Mouse (Mus musculus): ENCODE results near the gene Adrb1. TPM values are rescaled to one million over a fixed set of nuclear protein-coding genes. Genes with fewer than 3 reads are reported as not detected.

Gene Adrb1
- total RNA-seq, 2 experiments from 2014 or later, result 23.4 to 26.9 TPM

GRCm38 (mm10) chr19:56700848-56701247 lies 21.2 kb upstream of the Adrb1 start:
- intact Hi-C loops (cut with DNase I), result no loop called here
- no peak for DNase-seq (ENCODE audit: extremely low spot score in 1 of 2, low spot score in 2 of 2)

GRCm38 (mm10) chr19:56701404-56702033 lies 20.5 kb upstream of the Adrb1 start:
- intact Hi-C loops (cut with DNase I), result no loop called here
- DNase-seq (ENCODE audit: extremely low spot score in 1 of 2, low spot score in 2 of 2), result no peak

DNA sequence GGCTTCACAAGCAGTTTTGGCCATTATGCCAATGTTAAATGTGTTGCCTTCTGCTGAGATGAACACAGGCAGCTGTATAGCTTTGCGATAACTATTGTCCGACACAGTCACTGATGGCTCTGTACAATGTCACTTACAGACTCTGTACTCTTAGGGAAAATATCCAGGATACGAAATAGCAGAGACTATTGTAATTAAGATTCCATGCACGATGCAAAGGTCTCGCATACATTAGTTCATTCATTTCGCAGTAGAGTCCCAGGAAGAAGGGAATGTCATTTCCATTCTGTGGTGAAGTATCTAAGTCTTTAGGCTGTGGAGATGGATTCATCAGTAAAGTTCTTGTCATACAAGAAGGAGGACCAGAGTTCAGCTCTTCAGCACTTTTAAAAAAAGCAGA lies 20.0 kb upstream of the Adrb1 start:
- DNase-seq (ENCODE audit: extremely low spot score in 1 of 2, low spot score in 2 of 2), result no peak
- intact Hi-C loops (cut with DNase I), result no loop called here

GRCm38 (mm10) chr19:56703238-56704097 lies 18.5 kb upstream of the Adrb1 start:
- intact Hi-C loops (cut with DNase I), result no loop called here
- DNase-seq (ENCODE audit: extremely low spot score in 1 of 2, low spot score in 2 of 2), result no peak

- intact Hi-C loops (cut with DNase I), result no loop called here
- no peak for DNase-seq (ENCODE audit: extremely low spot score in 1 of 2, low spot score in 2 of 2)
Observed at GRCm38 (mm10) chr19:56705026-56705675, 16.8 kb upstream of the Adrb1 start.

DNA sequence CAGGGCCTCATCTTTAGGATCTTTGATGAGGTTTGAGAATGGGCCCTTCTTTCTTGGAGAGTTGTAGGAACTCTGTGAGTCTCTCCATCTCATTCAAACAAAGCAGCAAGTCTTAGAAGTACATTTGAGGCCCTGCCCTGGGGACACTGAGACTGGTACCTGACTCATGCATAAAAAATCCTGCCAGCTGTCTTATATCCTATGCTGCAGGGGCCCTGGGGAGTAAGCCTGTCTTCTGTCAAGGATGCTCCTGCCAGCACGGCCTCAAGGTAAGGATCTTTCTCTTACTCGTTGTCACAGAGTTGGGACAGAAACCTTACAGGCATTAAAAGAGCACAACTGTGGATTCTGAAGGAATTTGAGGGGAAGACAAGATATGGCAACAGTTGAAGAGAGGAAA lies 13.2 kb upstream of the Adrb1 start:
- no peak for DNase-seq (ENCODE audit: extremely low spot score in 1 of 2, low spot score in 2 of 2)
- intact Hi-C loops (cut with DNase I), result no loop called here

- peak; percentile 59 to 63 for DNase-seq (ENCODE audit: extremely low spot score in 1 of 2, low spot score in 2 of 2)
- intact Hi-C loops (cut with DNase I), result no loop called here
Observed at GRCm38 (mm10) chr19:56710131-56710905, 11.7 kb upstream of the Adrb1 start.

- no peak for DNase-seq (ENCODE audit: extremely low spot score in 1 of 2, low spot score in 2 of 2)
- intact Hi-C loops (cut with DNase I), result no loop called here
Observed at GRCm38 (mm10) chr19:56713613-56714012, 8.4 kb upstream of the Adrb1 start.

DNA sequence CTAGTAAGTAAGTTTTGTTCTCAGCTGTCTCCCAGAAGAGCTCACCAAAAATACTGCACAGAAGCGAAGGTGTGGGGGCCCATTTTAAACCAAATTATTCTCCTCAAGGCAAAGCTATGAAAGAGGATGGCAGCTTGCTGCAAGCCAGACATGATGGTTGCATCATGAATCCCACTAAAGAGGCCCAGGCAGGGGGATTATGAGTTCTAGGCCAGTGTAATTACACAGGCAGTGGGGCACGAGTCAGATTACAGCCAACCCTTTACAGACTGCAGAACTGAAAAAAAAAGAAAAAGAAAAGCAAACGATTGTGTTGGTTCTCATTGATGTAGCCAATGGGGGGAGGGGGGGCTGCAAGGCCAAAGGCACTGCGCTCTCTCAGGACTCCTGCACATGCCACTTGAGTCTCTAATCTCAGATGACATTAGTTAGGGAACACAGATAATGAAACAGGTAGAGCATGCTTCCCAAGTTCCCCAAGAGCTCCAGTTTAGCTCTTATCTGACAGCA lies 7.3 kb upstream of the Adrb1 start:
- no peak for DNase-seq (ENCODE audit: extremely low spot score in 1 of 2, low spot score in 2 of 2)
- intact Hi-C loops (cut with DNase I), result no loop called here

GRCm38 (mm10) chr19:56718046-56718445 lies 4.0 kb upstream of the Adrb1 start:
- intact Hi-C loops (cut with DNase I), result no loop called here

DNA sequence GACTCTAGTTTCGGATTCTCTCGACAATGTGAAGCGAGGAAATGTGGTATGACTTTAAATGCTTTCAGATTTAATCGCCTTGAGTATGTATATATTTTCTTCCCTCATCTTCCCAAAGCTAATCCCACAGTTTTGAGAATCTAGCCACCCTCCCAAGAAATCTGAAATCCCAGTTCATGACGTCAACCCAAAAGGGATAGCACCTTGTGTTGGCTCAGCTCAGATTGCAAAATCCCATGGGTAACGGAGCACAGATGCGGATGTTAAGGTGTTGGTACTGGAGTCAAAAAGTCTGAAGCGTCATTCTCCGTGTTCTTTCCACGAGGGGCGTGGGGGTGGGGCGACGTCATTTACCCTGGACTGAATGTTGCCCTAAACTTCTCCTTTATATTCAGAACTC lies 1.1 kb upstream of the Adrb1 start:
- intact Hi-C loops (cut with DNase I), result loop anchor here (5.0 kb wide), 3 partner anchors 51 to 299 kb away; no protein-coding TSS in a partner anchor
- DNase-seq (ENCODE audit: extremely low spot score in 1 of 2, low spot score in 2 of 2), result peak in 1 of 2 experiments; percentile 22

More at GRCm38 (mm10) chr19:56718046-56718445, 4.0 kb upstream of the Adrb1 start:
- DNase-seq (ENCODE audit: extremely low spot score in 1 of 2, low spot score in 2 of 2), result no peak

DNA sequence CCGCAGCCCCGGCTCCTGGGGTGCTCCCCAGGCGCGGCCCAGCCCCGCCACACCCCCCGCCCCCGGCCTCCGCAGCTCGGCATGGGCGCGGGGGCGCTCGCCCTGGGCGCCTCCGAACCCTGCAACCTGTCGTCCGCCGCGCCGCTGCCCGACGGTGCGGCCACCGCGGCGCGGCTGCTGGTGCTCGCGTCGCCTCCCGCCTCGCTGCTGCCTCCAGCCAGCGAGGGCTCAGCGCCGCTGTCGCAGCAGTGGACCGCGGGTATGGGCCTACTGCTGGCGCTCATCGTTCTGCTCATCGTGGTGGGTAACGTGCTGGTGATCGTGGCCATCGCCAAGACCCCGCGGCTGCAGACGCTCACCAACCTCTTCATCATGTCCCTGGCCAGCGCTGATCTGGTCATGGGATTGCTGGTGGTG lies 300 bp downstream of the Adrb1 start:
- no peak for DNase-seq (ENCODE audit: extremely low spot score in 1 of 2, low spot score in 2 of 2)
- intact Hi-C loops (cut with DNase I), result loop anchor here (5.0 kb wide), 3 partner anchors 50 to 300 kb away; no protein-coding TSS in a partner anchor

DNA sequence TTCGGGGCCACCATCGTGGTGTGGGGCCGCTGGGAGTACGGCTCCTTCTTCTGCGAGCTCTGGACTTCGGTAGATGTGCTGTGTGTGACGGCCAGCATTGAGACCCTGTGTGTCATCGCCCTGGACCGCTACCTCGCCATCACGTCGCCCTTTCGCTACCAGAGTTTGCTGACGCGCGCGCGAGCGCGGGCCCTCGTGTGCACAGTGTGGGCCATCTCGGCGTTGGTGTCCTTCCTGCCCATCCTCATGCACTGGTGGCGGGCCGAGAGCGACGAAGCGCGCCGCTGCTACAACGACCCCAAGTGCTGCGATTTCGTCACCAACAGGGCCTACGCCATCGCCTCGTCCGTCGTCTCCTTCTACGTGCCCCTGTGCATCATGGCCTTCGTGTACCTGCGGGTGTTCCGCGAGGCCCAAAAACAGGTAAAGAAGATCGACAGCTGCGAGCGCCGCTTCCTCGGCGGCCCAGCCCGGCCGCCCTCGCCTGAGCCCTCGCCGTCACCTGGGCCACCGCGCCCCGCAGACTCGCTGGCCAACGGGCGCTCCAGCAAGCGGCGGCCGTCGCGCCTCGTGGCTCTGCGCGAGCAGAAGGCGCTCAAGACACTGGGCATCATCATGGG lies 822 bp downstream of the Adrb1 start:
- peak in 1 of 2 experiments; percentile 62 for DNase-seq (ENCODE audit: extremely low spot score in 1 of 2, low spot score in 2 of 2)
- intact Hi-C loops (cut with DNase I), result loop anchor here (5.0 kb wide), 3 partner anchors 49 to 301 kb away; no protein-coding TSS in a partner anchor

- intact Hi-C loops (cut with DNase I), result loop anchor here (5.0 kb wide), 3 partner anchors 49 to 301 kb away; no protein-coding TSS in a partner anchor
- DNase-seq (ENCODE audit: extremely low spot score in 1 of 2, low spot score in 2 of 2), result peak in 1 of 2 experiments; percentile 64
Observed at GRCm38 (mm10) chr19:56723331-56724125, 1.5 kb downstream of the Adrb1 start.

GRCm38 (mm10) chr19:56724126-56724597 lies 2.2 kb downstream of the Adrb1 start:
- intact Hi-C loops (cut with DNase I), result loop anchor here (5.0 kb wide), 3 partner anchors 48 to 302 kb away; no protein-coding TSS in a partner anchor
- no peak for DNase-seq (ENCODE audit: extremely low spot score in 1 of 2, low spot score in 2 of 2)

- DNase-seq (ENCODE audit: extremely low spot score in 1 of 2, low spot score in 2 of 2), result no peak
- intact Hi-C loops (cut with DNase I), result loop anchor here (5.0 kb wide), 1 partner anchor 160 kb away; no protein-coding TSS in a partner anchor
Observed at GRCm38 (mm10) chr19:56727170-56727877, 5.3 kb downstream of the Adrb1 start.

All from left cerebral cortex, postnatal 10 days (tissue).